Comparison of ENCODE assay signal across 7 mouse cellular contexts in the genomic region with DNA sequence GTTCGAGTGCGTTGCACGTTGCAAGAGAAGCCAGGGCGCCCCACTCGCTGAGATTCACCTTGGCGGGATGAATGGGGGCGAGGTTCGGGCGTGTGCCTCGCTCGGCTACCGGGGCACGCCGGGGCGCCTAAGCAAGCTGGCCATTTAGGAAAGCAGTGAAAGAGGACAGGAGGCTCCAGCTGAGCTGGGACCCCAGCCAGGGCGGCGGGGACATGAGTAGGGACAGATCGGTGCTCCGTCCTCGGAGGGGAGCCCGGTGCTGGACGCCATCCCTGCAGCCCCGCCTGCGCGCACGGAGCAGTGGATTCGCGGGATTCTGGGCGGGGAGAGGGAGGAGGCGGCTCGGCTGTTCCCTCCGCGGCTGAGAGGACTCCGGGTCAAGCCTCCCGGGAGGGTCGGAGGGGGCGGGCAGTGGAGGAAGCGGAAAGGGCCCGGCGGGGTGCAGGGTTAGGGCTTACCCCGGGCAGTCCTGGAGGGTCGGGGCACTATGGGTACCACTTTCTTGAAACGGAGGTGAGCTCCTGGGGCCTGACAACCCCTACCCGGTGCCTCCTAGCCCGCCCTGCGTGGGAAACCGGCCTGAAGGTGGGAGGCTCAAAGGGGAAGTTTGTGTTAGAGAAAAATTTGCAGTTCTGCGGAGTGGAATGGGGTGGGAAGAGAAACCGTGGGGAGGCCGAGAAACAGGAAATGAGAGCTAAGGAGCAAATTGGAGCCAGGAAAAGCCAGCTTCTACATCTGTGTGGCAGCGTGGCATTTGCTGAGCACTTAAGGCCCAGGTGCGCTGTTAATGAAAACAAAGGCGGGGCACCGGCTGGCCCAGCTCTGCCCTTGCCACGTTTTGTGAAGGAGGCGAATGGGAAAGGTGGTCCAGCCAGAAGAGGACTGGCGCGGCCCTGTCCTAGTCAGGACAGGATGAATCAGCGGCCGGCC. TPM values are rescaled to one million over a fixed set of nuclear protein-coding genes. Genes with fewer than 3 reads are reported as not detected.
DNase-seq lines count a peak whose midpoint lies in the region; ATAC-seq lines count a peak whose summit lies in the region.

No protein-coding gene starts in this region.

- no peaks in the 10 kb centered on the region for H3K27me3 ChIP-seq in intestine, embryonic 16.5 days (replicated peaks; ENCODE audit: control insufficient read depth, insufficient read depth, low read length)
- no peaks in the 10 kb centered on the region for H3K27me3 ChIP-seq in limb, embryonic 11.5 days (ENCODE audit: control insufficient read depth, insufficient read depth, low read length)
- peaks cover 4% of the 10 kb centered on the region; the same call in 1 of the 2 replicates for H3K27me3 ChIP-seq in midbrain, embryonic 12.5 days

- H3K36me3 ChIP-seq in intestine, embryonic 16.5 days (ENCODE audit: control insufficient read depth, insufficient read depth, low read length) = no peaks in the 10 kb centered on the region
- H3K36me3 ChIP-seq in limb, embryonic 11.5 days (ENCODE audit: control insufficient read depth, insufficient read depth, low read length) = no peaks in the 10 kb centered on the region
- no peaks in the 10 kb centered on the region for H3K36me3 ChIP-seq in midbrain, embryonic 12.5 days

- peak overlapping the region; percentile 94 for H3K4me2 ChIP-seq in intestine, embryonic 16.5 days (ENCODE audit: low read depth, low read length)
- peak overlapping the region; percentile 72 for H3K4me2 ChIP-seq in limb, embryonic 11.5 days (ENCODE audit: low read depth, severe bottlenecking)
- H3K4me2 ChIP-seq in midbrain, embryonic 12.5 days (replicated peaks) = peak overlapping the region; percentile 65

- H3K4me3 ChIP-seq in intestine, embryonic 16.5 days (ENCODE audit: low read length) = peak overlapping the region; percentile 74
- peak overlapping the region; percentile 46 for H3K4me3 ChIP-seq in limb, embryonic 11.5 days (ENCODE audit: low read depth, low read length)
- H3K4me3 ChIP-seq in midbrain, embryonic 12.5 days = peak overlapping the region; percentile 65

- peak; percentile 43 for ATAC-seq in intestine, embryonic 16.5 days
- peak; percentile 60 for ATAC-seq in limb, embryonic 11.5 days (ENCODE audit: insufficient number of reproducible peaks, low FRiP score, low TSS enrichment, low read depth)
- peak; percentile 27 for ATAC-seq in midbrain, embryonic 12.5 days (ENCODE audit: low FRiP score, low read depth)

- H3K4me1 ChIP-seq in intestine, embryonic 16.5 days (ENCODE audit: control insufficient read depth, insufficient read depth, low read length) = peaks cover 15% of the 10 kb centered on the region
- H3K4me1 ChIP-seq in limb, embryonic 11.5 days (ENCODE audit: control insufficient read depth, insufficient read depth, low read length) = peaks cover 9% of the 10 kb centered on the region
- H3K4me1 ChIP-seq in midbrain, embryonic 12.5 days = peaks cover 22% of the 10 kb centered on the region

- under 1% methylated on average over 60 of the region's 60 CpGs for WGBS in intestine, embryonic 16.5 days
- under 1% methylated on average over 59 of the region's 60 CpGs for WGBS in limb, embryonic 11.5 days
- WGBS in midbrain, embryonic 12.5 days = under 1% methylated on average over 60 of the region's 60 CpGs

- peak overlapping the region; percentile 77 for H3K9ac ChIP-seq in intestine, embryonic 16.5 days (ENCODE audit: low read depth, low read length)
- H3K9ac ChIP-seq in limb, embryonic 11.5 days (ENCODE audit: low read length) = peak overlapping the region; percentile 79
- peak overlapping the region; percentile 67 for H3K9ac ChIP-seq in midbrain, embryonic 12.5 days (replicated peaks)

- H3K27ac ChIP-seq in intestine, embryonic 16.5 days (ENCODE audit: low read length) = peak overlapping the region; percentile 82
- peak overlapping the region; percentile 96 for H3K27ac ChIP-seq in limb, embryonic 11.5 days (replicated peaks; ENCODE audit: low read depth, low read length)
- peak overlapping the region; percentile 97 for H3K27ac ChIP-seq in midbrain, embryonic 12.5 days (replicated peaks)

- peak; percentile 48 to 58 for DNase-seq in adrenal gland, postnatal 4 days (ENCODE audit: low spot score in 2 of 2)
- peak; percentile 85 for DNase-seq in embryo, embryonic 11 days
- peak; percentile 72 to 80 for DNase-seq in gastrocnemius, postnatal 4 days (ENCODE audit: low spot score in 2 of 2)
- DNase-seq in limb, embryonic 11.5 days (ENCODE audit: low spot score) = peak; percentile 88
- DNase-seq in spleen, postnatal 10 days (ENCODE audit: low spot score in 2 of 2) = peak; percentile 6 to 18

- H3K9me3 ChIP-seq in intestine, embryonic 16.5 days (ENCODE audit: control insufficient read depth, low read length) = no peaks in the 10 kb centered on the region
- no peaks in the 10 kb centered on the region for H3K9me3 ChIP-seq in limb, embryonic 11.5 days (ENCODE audit: control insufficient read depth, low read length)
- no peaks in the 10 kb centered on the region for H3K9me3 ChIP-seq in midbrain, embryonic 12.5 days

RNA-seq across cellular contexts. Expression of gene Klf12, which starts 1.4 kb away (rescaled TPM):
- 10 to 100 TPM; 31.3 to 34.4 TPM for total RNA-seq in adrenal gland, postnatal 4 days (2021)
- 10 to 100 TPM; 19.0 to 20.2 TPM for total RNA-seq in gastrocnemius, postnatal 4 days (2021)
- polyA plus RNA-seq in intestine, embryonic 16.5 days (2015; fragmentation: Nextera tagmentation; extraction: Ambion mirVana) = 8.0 and 8.6 TPM in 2 replicates
- polyA plus RNA-seq in limb, embryonic 11.5 days (2014; fragmentation: Nextera tagmentation; extraction: Ambion mirVana) = 33.3 and 34.0 TPM in 2 replicates
- polyA plus RNA-seq in midbrain, embryonic 12.5 days (2016; fragmentation: Nextera tagmentation; extraction: Ambion mirVana) = 50.3 and 51.0 TPM in 2 replicates

Comparison
In these comparisons a context has a peak if more than half of its experiments do, and no peak if none do; other contexts are left out.
1. Peak in every context shown above with its lines: DNase-seq, ATAC-seq, H3K4me3 ChIP-seq and H3K27ac ChIP-seq.
2. DNase-seq: peak in every context shown above with its lines; median percentile 88 in limb, embryonic 11.5 days; 85 in embryo, embryonic 11 days; 76 in gastrocnemius, postnatal 4 days; 53 in adrenal gland, postnatal 4 days; 12 in spleen, postnatal 10 days.